Mouse (Mus musculus): Measurements from ENCODE around the gene Ikbkg. TPM values are rescaled to one million over a fixed set of nuclear protein-coding genes. Genes with fewer than 3 reads are reported as not detected.
"Not testable (repeated sequence)": the region's sequence is repeated elsewhere in the genome, so short reads cannot be mapped to it uniquely, and the experiment has no call there.

Gene Ikbkg
- polyA plus RNA-seq, 1 experiment from 2014 or later: 23.9 TPM

GRCm38 (mm10) chrX:74428146-74428825 lies 35.2 kb downstream of the Ikbkg start:
- WGBS: 37% methylated on average over 35 of the region's 35 CpGs
- H3K4me2 ChIP-seq (ENCODE audit: low read length): peak overlapping the region; percentile 61
- peak overlapping the region; percentile 44 for H3K9ac ChIP-seq (replicated peaks; ENCODE audit: low read length)
- ATAC-seq (ENCODE audit: low FRiP score, low TSS enrichment) (peak; percentile 48), DNase-seq (peak; percentile 67)
- peak overlapping the region; percentile 81; the same call in 1 of the 2 replicates for H3K27ac ChIP-seq (replicated peaks; ENCODE audit: low read depth, low read length)
- H3K27me3 ChIP-seq (ENCODE audit: control insufficient read depth, insufficient read depth, low read length): no peaks in the 10 kb centered on the region
- peak overlapping the region; percentile 49 for H3K4me3 ChIP-seq (replicated peaks; ENCODE audit: low read depth, low read length)
- no peaks in the 10 kb centered on the region for H3K36me3 ChIP-seq (ENCODE audit: control insufficient read depth, insufficient read depth, low read length)
- H3K4me1 ChIP-seq (ENCODE audit: control insufficient read depth, insufficient read depth, low read length): no peaks in the 10 kb centered on the region
- H3K9me3 ChIP-seq (ENCODE audit: control insufficient read depth, low read length): no peaks in the 10 kb centered on the region

GRCm38 (mm10) chrX:74428826-74429276 lies 35.8 kb downstream of the Ikbkg start, which contains the start of gene G6pdx:
G6pdx (minus strand) TSS chrX:74429194.
- H3K9ac ChIP-seq (replicated peaks; ENCODE audit: low read length): peak within 1 kb of the TSS; percentile 45
- peak; percentile 91 for DNase-seq
- H3K4me2 ChIP-seq (ENCODE audit: low read length): peak within 1 kb of the TSS; percentile 61
- H3K4me1 ChIP-seq (ENCODE audit: control insufficient read depth, insufficient read depth, low read length): no peaks in the 10 kb centered on the region
- peak within 1 kb of the TSS; percentile 81 for H3K27ac ChIP-seq (replicated peaks; ENCODE audit: low read depth, low read length)
- H3K9me3 ChIP-seq (ENCODE audit: control insufficient read depth, low read length): no peaks in the 10 kb centered on the region
- H3K36me3 ChIP-seq (ENCODE audit: control insufficient read depth, insufficient read depth, low read length): no peaks in the 10 kb centered on the region
- no peaks in the 10 kb centered on the region for H3K27me3 ChIP-seq (ENCODE audit: control insufficient read depth, insufficient read depth, low read length)
- ATAC-seq (ENCODE audit: low FRiP score, low TSS enrichment): peak; percentile 83
- WGBS: 26% methylated on average over 25 of the region's 25 CpGs
- H3K4me3 ChIP-seq (replicated peaks; ENCODE audit: low read depth, low read length): peak within 1 kb of the TSS; percentile 49

- peak overlapping the region; percentile 45 for H3K9ac ChIP-seq (replicated peaks; ENCODE audit: low read length)
- peak overlapping the region; percentile 49 for H3K4me3 ChIP-seq (replicated peaks; ENCODE audit: low read depth, low read length)
- H3K27me3 ChIP-seq (ENCODE audit: control insufficient read depth, insufficient read depth, low read length): no peaks in the 10 kb centered on the region
- peak overlapping the region; percentile 61 for H3K4me2 ChIP-seq (ENCODE audit: low read length)
- no peaks in the 10 kb centered on the region for H3K4me1 ChIP-seq (ENCODE audit: control insufficient read depth, insufficient read depth, low read length)
- ATAC-seq (ENCODE audit: low FRiP score, low TSS enrichment): peak; percentile 63
- peak overlapping the region; percentile 81 for H3K27ac ChIP-seq (replicated peaks; ENCODE audit: low read depth, low read length)
- WGBS: 24% methylated on average over 22 of the region's 22 CpGs
- H3K36me3 ChIP-seq (ENCODE audit: control insufficient read depth, insufficient read depth, low read length): peaks cover 2% of the 10 kb centered on the region; the same call in 1 of the 2 replicates
- peak; percentile 87 for DNase-seq
- no peaks in the 10 kb centered on the region for H3K9me3 ChIP-seq (ENCODE audit: control insufficient read depth, low read length)
Measured at GRCm38 (mm10) chrX:74429290-74429821, 36.3 kb downstream of the Ikbkg start.

GRCm38 (mm10) chrX:74451157-74451912 lies 58.2 kb downstream of the Ikbkg start:
- WGBS: 81% methylated on average over 4 of the region's 4 CpGs
- Histone ChIP-seq H3K36me3 (ENCODE audit: control insufficient read depth, insufficient read depth, low read length) (0 out of 2 replicates have a peak, but pooled peaks cover 5% of the 10 kb centered on the region), H3K4me3 (replicated peaks; ENCODE audit: low read depth, low read length) (no peak overlapping the region), H3K4me2 (ENCODE audit: low read length) (no peak overlapping the region), H3K4me1 (ENCODE audit: control insufficient read depth, insufficient read depth, low read length) (no peaks in the 10 kb centered on the region), H3K27me3 (ENCODE audit: control insufficient read depth, insufficient read depth, low read length) (no peaks in the 10 kb centered on the region), H3K9ac (replicated peaks; ENCODE audit: low read length) (no peak overlapping the region), H3K9me3 (ENCODE audit: control insufficient read depth, low read length) (no peaks in the 10 kb centered on the region), H3K27ac (replicated peaks; ENCODE audit: low read depth, low read length) (no peak overlapping the region)
- DNase-seq (no peak), ATAC-seq (ENCODE audit: low FRiP score, low TSS enrichment) (no peak)

- no peaks in the 10 kb centered on the region for H3K9me3 ChIP-seq (ENCODE audit: control insufficient read depth, low read length)
- H3K4me1 ChIP-seq (ENCODE audit: control insufficient read depth, insufficient read depth, low read length): no peaks in the 10 kb centered on the region
- WGBS: 10% methylated on average over 4 of the region's 4 CpGs
- H3K9ac ChIP-seq (replicated peaks; ENCODE audit: low read length): no peak overlapping the region
- no peaks in the 10 kb centered on the region for H3K27me3 ChIP-seq (ENCODE audit: control insufficient read depth, insufficient read depth, low read length)
- ATAC-seq (ENCODE audit: low FRiP score, low TSS enrichment): no peak
- H3K36me3 ChIP-seq (ENCODE audit: control insufficient read depth, insufficient read depth, low read length): 0 out of 2 replicates have a peak, but pooled peaks cover 3% of the 10 kb centered on the region
- H3K4me2 ChIP-seq (ENCODE audit: low read length): no peak overlapping the region
- peak; percentile 73 for DNase-seq
- no peak overlapping the region for H3K4me3 ChIP-seq (replicated peaks; ENCODE audit: low read depth, low read length)
- H3K27ac ChIP-seq (replicated peaks; ENCODE audit: low read depth, low read length): no peak overlapping the region
Measured at GRCm38 (mm10) chrX:74452773-74453172, 59.7 kb downstream of the Ikbkg start.

- WGBS: 66% methylated on average over 14 of the region's 14 CpGs
- not testable (repeated sequence) for H3K4me3 ChIP-seq (replicated peaks; ENCODE audit: low read depth, low read length); H3K27me3 ChIP-seq (ENCODE audit: control insufficient read depth, insufficient read depth, low read length); H3K27ac ChIP-seq (replicated peaks; ENCODE audit: low read depth, low read length); H3K4me1 ChIP-seq (ENCODE audit: control insufficient read depth, insufficient read depth, low read length); H3K4me2 ChIP-seq (ENCODE audit: low read length); DNase-seq; H3K36me3 ChIP-seq (ENCODE audit: control insufficient read depth, insufficient read depth, low read length); H3K9me3 ChIP-seq (ENCODE audit: control insufficient read depth, low read length); H3K9ac ChIP-seq (replicated peaks; ENCODE audit: low read length); ATAC-seq (ENCODE audit: low FRiP score, low TSS enrichment)
Measured at GRCm38 (mm10) chrX:74481349-74481885, 88.3 kb downstream of the Ikbkg start, which contains the start of gene Gm6880. Gm6880 (minus strand) TSS chrX:74481399.

- H3K4me2 ChIP-seq (ENCODE audit: low read length): no peak overlapping the region
- H3K4me1 ChIP-seq (ENCODE audit: control insufficient read depth, insufficient read depth, low read length): no peaks in the 10 kb centered on the region
- no peaks in the 10 kb centered on the region for H3K36me3 ChIP-seq (ENCODE audit: control insufficient read depth, insufficient read depth, low read length)
- no peaks in the 10 kb centered on the region for H3K27me3 ChIP-seq (ENCODE audit: control insufficient read depth, insufficient read depth, low read length)
- peak; percentile 17 for DNase-seq
- no peak overlapping the region for H3K4me3 ChIP-seq (replicated peaks; ENCODE audit: low read depth, low read length)
- WGBS: 61% methylated on average over 1 of the region's 1 CpGs
- no peaks in the 10 kb centered on the region for H3K9me3 ChIP-seq (ENCODE audit: control insufficient read depth, low read length)
- H3K9ac ChIP-seq (replicated peaks; ENCODE audit: low read length): no peak overlapping the region
- no peak overlapping the region for H3K27ac ChIP-seq (replicated peaks; ENCODE audit: low read depth, low read length)
- no peak; the same call in 1 of the 2 replicates for ATAC-seq (ENCODE audit: low FRiP score, low TSS enrichment)
Measured at GRCm38 (mm10) chrX:74497131-74497530, 104.0 kb downstream of the Ikbkg start.
